Mouse (Mus musculus): ENCODE results near the gene Fscn1. TPM values are rescaled to one million over a fixed set of nuclear protein-coding genes. Genes with fewer than 3 reads are reported as not detected.

The Fscn1 gene
- polyA plus RNA-seq, 1 experiment from 2014 or later, result 180 TPM

DNA sequence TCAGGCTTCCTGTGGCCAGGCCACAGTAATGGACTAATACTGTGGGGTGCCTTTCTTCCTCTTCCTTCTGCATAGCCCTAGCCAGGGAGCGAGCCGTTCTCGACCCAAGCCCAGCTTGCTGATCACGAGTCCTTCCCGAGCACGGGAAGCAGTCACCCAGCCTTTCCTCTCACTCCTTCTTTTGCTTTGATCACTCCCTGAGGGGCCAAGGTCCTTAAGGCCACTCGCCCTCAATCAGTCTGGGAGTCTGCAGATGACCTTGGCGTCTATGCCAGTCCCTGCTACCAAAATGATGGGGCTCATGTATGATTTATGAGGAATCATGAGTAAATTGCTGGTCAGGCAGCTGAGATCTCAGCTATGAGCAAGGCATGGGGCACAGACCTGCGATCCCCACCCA, 37.4 kb downstream of the Fscn1 start:
- WGBS (ENCODE audit: insufficient replicate concordance), result 60% methylated on average over 9 of the region's 9 CpGs
- Histone ChIP-seq H3K27ac (ENCODE audit: low read depth, low read length) (peak overlapping the region; percentile 8), H3K4me3 (ENCODE audit: low read depth, low read length) (no peak overlapping the region), H3K9ac (ENCODE audit: low read depth, low read length) (peak overlapping the region; percentile 17; the same call in 1 of the 2 replicates), H3K36me3 (ENCODE audit: control insufficient read depth, insufficient read depth, low read length) (peaks cover 3% of the 10 kb centered on the region; the same call in 1 of the 2 replicates), H3K27me3 (ENCODE audit: control insufficient read depth, insufficient read depth, low read length) (no peaks in the 10 kb centered on the region), H3K4me1 (ENCODE audit: control insufficient read depth, insufficient read depth, low read length) (peaks cover 36% of the 10 kb centered on the region), H3K4me2 (no peak overlapping the region), H3K9me3 (replicated peaks; ENCODE audit: control insufficient read depth, low read length) (no peaks in the 10 kb centered on the region)
- no peak for ATAC-seq (replicated peaks; ENCODE audit: insufficient number of reproducible peaks, low FRiP score, low TSS enrichment)

DNA sequence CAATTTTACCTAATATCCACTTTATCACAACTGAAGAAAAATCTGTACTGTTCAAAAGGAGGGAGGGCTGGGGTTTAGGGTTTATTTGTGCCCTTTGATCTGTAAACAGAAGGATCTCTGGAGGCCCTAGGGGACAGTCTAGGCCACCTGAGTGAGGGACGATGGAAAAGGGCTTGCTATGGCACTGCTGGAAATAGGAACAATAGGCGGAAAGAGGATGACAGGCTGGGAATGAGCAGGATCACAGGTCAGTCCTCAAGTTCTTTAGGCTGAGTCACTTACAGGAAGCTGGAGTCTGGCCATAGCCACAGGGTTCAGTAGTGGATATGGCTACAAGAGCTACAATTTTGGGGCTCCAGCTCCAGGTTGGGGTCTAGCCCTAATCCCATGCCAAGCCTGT, 38.0 kb downstream of the Fscn1 start:
- Histone ChIP-seq H3K4me2 (no peak overlapping the region), H3K36me3 (ENCODE audit: control insufficient read depth, insufficient read depth, low read length) (no peaks in the 10 kb centered on the region; the same call in 1 of the 2 replicates), H3K9me3 (replicated peaks; ENCODE audit: control insufficient read depth, low read length) (no peaks in the 10 kb centered on the region), H3K27me3 (ENCODE audit: control insufficient read depth, insufficient read depth, low read length) (no peaks in the 10 kb centered on the region), H3K4me3 (ENCODE audit: low read depth, low read length) (no peak overlapping the region), H3K9ac (ENCODE audit: low read depth, low read length) (no peak overlapping the region), H3K27ac (ENCODE audit: low read depth, low read length) (peak overlapping the region; percentile 8), H3K4me1 (ENCODE audit: control insufficient read depth, insufficient read depth, low read length) (peaks cover 36% of the 10 kb centered on the region)
- 35% methylated on average over 2 of the region's 2 CpGs for WGBS (ENCODE audit: insufficient replicate concordance)
- ATAC-seq (replicated peaks; ENCODE audit: insufficient number of reproducible peaks, low FRiP score, low TSS enrichment), result no peak; the same call in 1 of the 2 replicates

DNA sequence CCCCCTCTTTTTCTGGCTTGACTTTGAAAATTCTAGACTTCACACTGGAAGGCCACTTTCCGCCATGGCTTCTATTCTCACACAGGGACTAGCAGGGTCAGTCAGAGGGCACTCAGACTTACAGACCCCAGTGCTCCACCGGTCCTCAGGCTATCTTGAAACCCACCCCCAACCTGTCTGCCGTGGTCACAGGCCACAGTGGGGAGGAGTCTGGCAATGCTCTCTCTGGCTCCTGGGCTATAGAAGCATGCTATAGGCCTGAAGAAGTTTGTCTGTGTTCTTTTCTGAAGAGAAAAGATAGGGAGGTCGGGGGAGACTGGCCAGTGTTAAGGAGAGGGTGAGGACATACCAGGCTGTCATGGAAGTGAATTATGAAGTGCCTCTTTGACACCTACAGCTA, 39.9 kb downstream of the Fscn1 start:
- H3K27ac ChIP-seq (ENCODE audit: low read depth, low read length), result peak overlapping the region; percentile 92
- no peaks in the 10 kb centered on the region for H3K9me3 ChIP-seq (replicated peaks; ENCODE audit: control insufficient read depth, low read length)
- no peaks in the 10 kb centered on the region for H3K27me3 ChIP-seq (ENCODE audit: control insufficient read depth, insufficient read depth, low read length)
- ATAC-seq (replicated peaks; ENCODE audit: insufficient number of reproducible peaks, low FRiP score, low TSS enrichment), result 0 out of 2 replicates have a peak, but pooled peaks have one; percentile 15
- H3K36me3 ChIP-seq (ENCODE audit: control insufficient read depth, insufficient read depth, low read length), result 0 out of 2 replicates have a peak, but pooled peaks cover 2% of the 10 kb centered on the region
- peaks cover 36% of the 10 kb centered on the region for H3K4me1 ChIP-seq (ENCODE audit: control insufficient read depth, insufficient read depth, low read length)
- peak overlapping the region; percentile 43; the same call in 1 of the 2 replicates for H3K9ac ChIP-seq (ENCODE audit: low read depth, low read length)
- H3K4me2 ChIP-seq, result no peak overlapping the region
- H3K4me3 ChIP-seq (ENCODE audit: low read depth, low read length), result no peak overlapping the region
- 22% methylated on average over 4 of the region's 4 CpGs for WGBS (ENCODE audit: insufficient replicate concordance)

DNA sequence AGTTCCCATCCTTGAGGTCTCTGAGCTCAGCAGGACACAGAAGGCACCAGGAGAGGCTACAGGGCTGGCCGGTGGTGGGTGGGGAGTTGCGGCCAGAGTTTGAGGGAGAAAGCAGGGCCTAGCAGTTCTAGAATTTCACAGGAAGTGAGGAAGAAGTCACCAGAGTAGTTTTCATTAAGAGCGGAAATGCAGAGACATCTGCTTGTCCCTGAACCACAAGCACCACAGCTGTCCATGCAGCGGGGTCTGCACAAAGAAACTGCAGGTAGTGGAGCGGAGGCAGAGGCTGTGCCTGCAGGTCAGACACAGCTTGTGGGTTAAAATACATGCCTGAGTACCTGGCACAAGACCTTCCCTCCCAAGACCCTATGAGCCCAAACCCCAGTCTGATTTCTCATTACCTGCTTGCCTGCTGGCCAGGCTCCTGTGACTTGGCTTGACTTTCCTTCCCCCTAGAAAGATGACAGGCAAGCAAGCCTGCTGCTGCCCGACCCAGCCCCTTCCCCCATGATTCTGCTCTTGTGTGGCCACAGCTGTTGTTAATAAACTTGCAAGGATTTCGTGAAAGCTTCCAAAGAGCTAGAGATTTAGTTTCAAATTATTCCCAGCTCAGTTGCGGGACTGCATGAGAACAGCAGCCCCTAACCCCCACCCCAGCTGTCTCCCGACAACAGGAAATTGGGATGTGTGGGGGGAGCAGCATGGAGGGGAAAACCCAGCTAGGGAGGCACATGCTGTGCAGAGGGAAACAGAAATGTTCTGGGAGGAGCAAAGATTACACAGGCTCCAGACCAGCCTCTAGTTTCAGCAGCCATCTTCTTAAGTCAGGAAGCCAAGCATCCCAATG, 40.7 kb downstream of the Fscn1 start:
- peak; percentile 43; the same call in 1 of the 2 replicates for ATAC-seq (replicated peaks; ENCODE audit: insufficient number of reproducible peaks, low FRiP score, low TSS enrichment)
- Histone ChIP-seq H3K9me3 (replicated peaks; ENCODE audit: control insufficient read depth, low read length) (no peaks in the 10 kb centered on the region), H3K36me3 (ENCODE audit: control insufficient read depth, insufficient read depth, low read length) (0 out of 2 replicates have a peak, but pooled peaks cover 2% of the 10 kb centered on the region), H3K4me3 (ENCODE audit: low read depth, low read length) (no peak overlapping the region), H3K27me3 (ENCODE audit: control insufficient read depth, insufficient read depth, low read length) (no peaks in the 10 kb centered on the region), H3K9ac (ENCODE audit: low read depth, low read length) (peak overlapping the region; percentile 49; the same call in 1 of the 2 replicates), H3K4me1 (ENCODE audit: control insufficient read depth, insufficient read depth, low read length) (peaks cover 36% of the 10 kb centered on the region), H3K27ac (ENCODE audit: low read depth, low read length) (peak overlapping the region; percentile 92), H3K4me2 (peak overlapping the region; percentile 4; the same call in 1 of the 2 replicates)
- 38% methylated on average over 9 of the region's 9 CpGs for WGBS (ENCODE audit: insufficient replicate concordance)

DNA sequence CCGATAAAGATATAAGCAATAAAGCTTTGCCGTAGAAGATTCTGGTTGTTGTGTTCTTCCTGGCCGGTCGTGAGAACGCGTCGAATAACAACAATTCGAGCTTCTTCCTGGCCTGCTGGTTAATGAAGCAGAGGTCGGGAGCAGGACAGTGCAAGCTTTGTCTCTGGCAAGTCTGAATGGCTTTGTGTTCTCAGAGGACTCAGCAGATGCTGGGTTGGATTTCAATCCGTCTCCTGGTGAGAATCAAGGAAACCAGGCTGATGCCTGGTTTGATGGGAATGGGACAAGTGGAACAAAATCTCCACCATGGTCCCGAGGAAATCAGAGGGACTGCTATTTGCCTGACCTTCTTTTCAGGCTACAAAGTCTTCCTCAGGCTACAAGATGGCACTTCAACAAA, 49.2 kb downstream of the Fscn1 start:
- H3K27ac ChIP-seq (ENCODE audit: low read depth, low read length), result no peak overlapping the region
- 72% methylated on average over 10 of the region's 11 CpGs for WGBS (ENCODE audit: insufficient replicate concordance)
- ATAC-seq (replicated peaks; ENCODE audit: insufficient number of reproducible peaks, low FRiP score, low TSS enrichment), result no peak
- H3K4me2 ChIP-seq, result no peak overlapping the region
- H3K9me3 ChIP-seq (replicated peaks; ENCODE audit: control insufficient read depth, low read length), result no peaks in the 10 kb centered on the region
- H3K36me3 ChIP-seq (ENCODE audit: control insufficient read depth, insufficient read depth, low read length), result peaks cover 12% of the 10 kb centered on the region
- H3K9ac ChIP-seq (ENCODE audit: low read depth, low read length), result no peak overlapping the region
- no peak overlapping the region for H3K4me3 ChIP-seq (ENCODE audit: low read depth, low read length)
- H3K4me1 ChIP-seq (ENCODE audit: control insufficient read depth, insufficient read depth, low read length), result no peaks in the 10 kb centered on the region
- H3K27me3 ChIP-seq (ENCODE audit: control insufficient read depth, insufficient read depth, low read length), result no peaks in the 10 kb centered on the region

DNA sequence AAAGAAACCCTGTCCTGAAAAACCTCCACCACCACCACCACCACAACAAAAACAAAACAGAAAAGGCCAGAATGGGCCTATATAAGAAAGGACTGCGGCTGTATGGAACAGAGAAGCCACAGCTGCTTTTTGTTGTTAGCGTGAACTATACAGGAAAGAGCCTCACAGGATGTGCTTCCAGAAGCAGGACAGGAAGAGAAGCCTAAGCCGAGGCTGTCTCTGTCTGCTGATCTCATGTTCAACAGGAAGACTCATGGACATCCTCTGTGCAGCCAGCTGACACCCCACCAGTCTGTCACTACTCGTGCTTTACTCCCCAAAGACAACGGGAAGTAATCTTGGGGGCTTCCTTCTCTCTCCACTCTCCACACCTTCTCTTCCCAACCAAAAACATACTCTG, 57.3 kb downstream of the Fscn1 start:
- H3K36me3 ChIP-seq (ENCODE audit: control insufficient read depth, insufficient read depth, low read length), result peaks cover 10% of the 10 kb centered on the region
- WGBS (ENCODE audit: insufficient replicate concordance), result 67% methylated on average over 5 of the region's 5 CpGs

More for the DNA sequence above, 57.3 kb downstream of the Fscn1 start:
- H3K4me3 ChIP-seq (ENCODE audit: low read depth, low read length), result no peak overlapping the region
- no peaks in the 10 kb centered on the region for H3K27me3 ChIP-seq (ENCODE audit: control insufficient read depth, insufficient read depth, low read length)
- no peak for ATAC-seq (replicated peaks; ENCODE audit: insufficient number of reproducible peaks, low FRiP score, low TSS enrichment)
- H3K9ac ChIP-seq (ENCODE audit: low read depth, low read length), result no peak overlapping the region
- no peaks in the 10 kb centered on the region for H3K9me3 ChIP-seq (replicated peaks; ENCODE audit: control insufficient read depth, low read length)
- peak overlapping the region; percentile 13; the same call in 1 of the 2 replicates for H3K27ac ChIP-seq (ENCODE audit: low read depth, low read length)
- 0 out of 2 replicates have a peak, but pooled peaks cover 2% of the 10 kb centered on the region for H3K4me1 ChIP-seq (ENCODE audit: control insufficient read depth, insufficient read depth, low read length)
- H3K4me2 ChIP-seq, result no peak overlapping the region

Other genes starting within 250 kb of the Fscn1 start
- gene Tnrc18, start 142.7 kb upstream of the Fscn1 start, polyA plus RNA-seq (2014; fragmentation: Nextera tagmentation; extraction: Ambion mirVana), result 23.5 and 24.4 TPM in 2 replicates
- 7.0 and 8.0 TPM in 2 replicates for gene Fbxl18, start 64.9 kb upstream of the Fscn1 start, polyA plus RNA-seq (2014; fragmentation: Nextera tagmentation; extraction: Ambion mirVana)
- gene Actb, start 53.6 kb upstream of the Fscn1 start, polyA plus RNA-seq (2014; fragmentation: Nextera tagmentation; extraction: Ambion mirVana), result 7,480 and 8,290 TPM in 2 replicates
- 22.8 and 35.2 TPM in 2 replicates for gene Rnf216, start 152.7 kb downstream of the Fscn1 start, polyA plus RNA-seq (2014; fragmentation: Nextera tagmentation; extraction: Ambion mirVana)
- gene Olfr718-ps1, start 187.2 kb downstream of the Fscn1 start, polyA plus RNA-seq (2014; fragmentation: Nextera tagmentation; extraction: Ambion mirVana), result 0.06 and 0.07 TPM in 2 replicates
- 8.6 and 8.9 TPM in 2 replicates for gene Rbak, start 220.4 kb downstream of the Fscn1 start, polyA plus RNA-seq (2014; fragmentation: Nextera tagmentation; extraction: Ambion mirVana)
- gene Spdye4b, start 220.7 kb downstream of the Fscn1 start, polyA plus RNA-seq (2014; fragmentation: Nextera tagmentation; extraction: Ambion mirVana), result not detected in 2 replicates

Data from heart, embryonic 11.5 days (tissue).